Mouse (Mus musculus) right cerebral cortex, adult 2 months (tissue): ENCODE data around the gene Pola1.

ENCODE experiments used
- DNase-seq, 2 experiments: peaks; one replicate each; pipeline ENCODE4 v3.0.0; 2021 to 2022; ENCODE audit warnings: low spot score in 2 of 2

Pola1 gene

DNA sequence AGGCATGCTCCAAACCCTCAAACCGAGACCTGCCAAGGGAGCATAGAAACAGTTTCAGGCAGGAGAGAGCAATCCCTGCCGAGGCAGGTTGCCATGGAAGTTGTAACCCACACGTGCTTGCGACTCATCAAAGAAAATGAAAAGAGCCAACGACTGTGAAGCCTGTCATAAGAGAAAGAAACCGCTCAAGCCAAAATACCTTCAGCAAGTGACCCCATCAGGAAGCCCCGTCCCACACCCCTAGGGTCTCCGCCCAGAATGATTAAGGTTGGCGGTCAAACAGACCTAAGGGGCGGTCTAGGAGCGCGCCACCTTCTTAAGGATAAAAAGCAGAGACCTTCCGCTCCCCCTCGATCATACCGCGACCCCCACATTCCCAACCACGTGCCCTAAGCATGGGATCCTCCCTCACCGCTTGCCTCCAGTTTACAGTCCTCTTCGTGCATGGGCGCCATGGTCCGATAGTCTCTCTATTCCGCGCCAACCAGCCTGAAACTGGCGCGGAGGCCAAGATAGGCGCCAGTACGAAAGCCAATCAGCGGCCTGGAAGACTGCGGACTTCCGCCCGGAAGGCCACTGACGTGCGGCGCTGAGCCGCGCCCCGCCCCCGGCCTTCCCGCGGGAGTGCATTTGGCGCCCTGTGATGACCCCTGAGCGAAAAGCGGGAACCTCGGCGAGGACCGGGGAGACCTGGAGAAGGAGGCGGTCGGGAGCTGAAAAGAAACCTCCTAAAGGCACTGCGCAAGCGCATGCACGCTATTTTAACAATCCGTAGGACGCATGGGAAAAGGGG, at the start of gene Pola1:
Pola1 (minus strand) TSS at position 499 of the 793 bp plus-strand sequence.
- peak; percentile 74 to 75 for DNase-seq

DNA sequence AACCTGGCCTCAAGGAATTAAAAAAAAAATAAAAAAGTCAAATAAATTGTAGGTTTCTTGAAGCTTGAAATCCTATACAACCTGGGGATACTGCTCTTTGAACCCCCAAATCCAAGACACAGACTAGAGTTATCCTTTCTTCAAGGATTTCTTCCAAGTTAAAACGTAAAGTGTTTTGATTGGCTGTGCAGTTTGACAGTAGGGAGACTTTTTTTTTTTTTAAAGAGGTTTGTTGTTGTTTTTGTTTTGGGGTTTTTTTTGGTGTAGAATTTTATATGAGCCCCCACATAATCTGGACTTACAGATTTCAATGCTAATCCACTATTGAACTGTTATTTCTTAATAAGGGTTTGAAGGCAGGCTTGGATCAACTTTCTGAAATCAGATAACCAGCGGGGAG, 44.3 kb upstream of the Pola1 start:
- no peak for DNase-seq

DNA sequence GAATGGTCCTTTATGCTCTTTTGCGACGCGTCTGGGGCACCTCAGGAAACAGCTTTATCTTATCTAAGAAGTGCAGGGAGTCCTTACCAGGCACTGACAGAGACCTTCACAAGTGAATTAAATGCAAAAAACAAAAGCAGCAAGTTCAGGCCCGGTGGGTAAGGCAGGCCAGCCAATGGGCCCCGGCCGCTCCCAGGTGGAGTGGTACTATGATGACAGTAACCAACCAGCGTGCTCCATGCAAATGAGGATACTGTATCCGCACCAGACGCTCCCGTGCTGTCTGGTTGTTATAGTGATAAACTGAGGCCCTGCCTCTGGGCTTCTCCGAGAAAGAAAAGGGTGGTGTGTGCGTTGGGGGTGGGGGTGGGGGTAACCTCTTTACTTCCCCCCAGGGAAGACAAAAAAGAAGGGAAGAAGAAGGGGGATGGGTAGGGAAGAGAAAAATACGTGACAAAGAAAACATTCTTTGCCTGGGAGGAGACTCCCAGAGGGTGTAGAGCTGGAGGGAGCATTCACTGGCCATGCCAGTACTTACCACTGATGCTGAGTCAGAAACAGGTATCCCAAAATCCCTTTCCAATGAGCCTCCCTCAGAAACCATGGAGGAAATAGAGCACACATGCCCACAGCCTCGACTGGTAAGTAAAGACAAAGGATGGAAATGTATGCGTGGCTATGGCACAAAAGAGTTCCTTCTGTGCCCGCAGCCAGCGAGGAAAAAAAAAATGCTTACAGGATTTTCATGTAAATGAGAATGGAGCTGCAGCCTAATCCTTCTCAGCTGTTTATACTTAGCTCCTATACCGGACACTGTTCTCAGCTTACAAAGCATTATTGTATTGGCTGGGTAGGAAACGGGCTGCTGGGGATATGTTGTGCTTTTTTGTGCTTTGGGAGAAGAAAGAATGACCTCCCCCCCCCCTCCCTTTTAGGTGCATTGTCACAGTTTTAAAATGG, 43.2 kb upstream of the Pola1 start:
- DNase-seq = peak; percentile 60 to 62

DNA sequence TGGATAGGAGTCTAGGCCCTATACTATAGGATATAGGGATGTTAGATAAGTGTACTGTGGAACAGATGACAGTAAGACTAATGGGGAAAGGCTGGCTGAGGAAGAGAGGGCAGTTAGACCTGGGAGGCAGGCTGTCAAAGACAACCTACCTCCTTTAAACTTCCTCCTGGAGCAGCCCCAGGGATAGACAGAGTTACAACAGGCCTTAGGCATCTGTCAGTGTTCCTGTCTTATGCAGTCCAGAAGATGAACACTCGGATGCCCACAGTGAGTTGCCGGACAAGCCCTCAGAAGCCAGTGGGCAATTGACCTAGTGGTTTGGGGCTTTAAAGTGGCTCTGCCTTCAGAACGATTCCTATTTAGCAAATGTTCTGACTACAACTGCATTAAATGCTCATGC, 42.5 kb upstream of the Pola1 start:
- DNase-seq = no peak

DNA sequence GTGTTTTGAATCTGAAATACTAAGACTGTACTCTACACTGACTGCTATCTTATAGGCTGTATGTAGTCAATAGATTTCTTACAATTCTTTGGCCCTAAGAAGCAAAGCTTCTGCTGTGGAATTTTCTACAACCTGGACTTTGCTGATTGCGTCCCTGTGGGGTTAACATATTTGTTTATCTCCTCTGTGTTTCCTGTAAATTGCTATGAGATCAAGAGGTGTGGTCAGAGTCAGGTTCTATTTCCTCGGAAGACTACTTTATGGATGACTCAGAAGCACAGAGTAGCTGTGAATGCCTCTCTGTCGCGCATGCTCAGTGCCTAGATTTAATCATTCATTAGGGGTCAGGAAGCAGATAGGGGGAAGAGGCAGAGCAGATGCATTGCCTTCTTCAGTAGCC, 32.8 kb upstream of the Pola1 start:
- no peak for DNase-seq

DNA sequence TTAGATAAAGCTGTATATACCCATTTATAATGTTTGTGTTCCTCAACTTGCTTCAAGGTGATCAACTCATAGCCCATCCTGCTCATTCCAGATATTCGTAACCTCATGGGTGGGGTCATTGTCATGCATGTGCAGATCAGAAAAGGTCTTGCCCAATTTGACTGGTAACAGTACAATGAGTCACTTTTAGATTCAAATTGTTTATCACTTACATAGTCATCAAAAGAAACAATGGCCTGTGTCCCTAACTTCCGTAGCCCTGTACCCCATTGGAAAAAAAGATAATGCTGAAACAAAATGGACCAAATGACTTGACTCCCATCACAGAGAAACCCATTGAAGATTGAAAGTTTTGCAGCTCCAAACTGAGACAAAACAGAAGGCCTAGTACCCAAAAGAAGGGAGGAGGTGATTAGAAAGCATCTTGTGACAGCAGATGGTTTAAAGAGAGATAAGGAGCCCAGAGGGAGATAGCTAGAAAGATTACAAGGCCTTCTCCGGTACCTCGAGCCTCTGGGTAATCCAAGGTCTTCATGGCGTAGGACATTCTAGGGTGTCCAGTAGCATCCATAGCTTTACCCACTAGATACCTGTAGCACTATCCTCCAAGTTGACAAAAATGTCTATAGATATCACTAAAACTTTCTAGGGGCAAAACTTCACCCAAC, 32.1 kb upstream of the Pola1 start:
- DNase-seq = no peak

DNA sequence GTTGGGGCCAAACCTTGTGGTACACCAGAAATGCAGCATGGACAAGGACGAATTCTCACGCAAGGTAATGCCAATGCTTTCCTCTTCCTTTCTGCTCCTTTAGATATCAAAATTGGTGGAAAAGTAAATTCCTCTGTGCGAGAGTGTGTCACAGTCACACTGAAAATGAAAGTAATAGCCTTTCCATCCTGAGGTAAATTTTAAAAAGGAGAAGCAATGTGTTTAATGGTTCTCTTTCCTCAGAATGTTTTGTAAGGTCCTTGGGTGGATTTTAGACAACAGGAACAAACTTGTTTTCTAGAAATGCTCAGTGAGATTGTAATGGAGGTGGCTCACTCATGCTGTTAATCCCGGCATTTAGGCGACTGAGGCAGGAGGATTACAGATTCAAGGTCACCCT, 23.2 kb upstream of the Pola1 start:
- DNase-seq = no peak

DNA sequence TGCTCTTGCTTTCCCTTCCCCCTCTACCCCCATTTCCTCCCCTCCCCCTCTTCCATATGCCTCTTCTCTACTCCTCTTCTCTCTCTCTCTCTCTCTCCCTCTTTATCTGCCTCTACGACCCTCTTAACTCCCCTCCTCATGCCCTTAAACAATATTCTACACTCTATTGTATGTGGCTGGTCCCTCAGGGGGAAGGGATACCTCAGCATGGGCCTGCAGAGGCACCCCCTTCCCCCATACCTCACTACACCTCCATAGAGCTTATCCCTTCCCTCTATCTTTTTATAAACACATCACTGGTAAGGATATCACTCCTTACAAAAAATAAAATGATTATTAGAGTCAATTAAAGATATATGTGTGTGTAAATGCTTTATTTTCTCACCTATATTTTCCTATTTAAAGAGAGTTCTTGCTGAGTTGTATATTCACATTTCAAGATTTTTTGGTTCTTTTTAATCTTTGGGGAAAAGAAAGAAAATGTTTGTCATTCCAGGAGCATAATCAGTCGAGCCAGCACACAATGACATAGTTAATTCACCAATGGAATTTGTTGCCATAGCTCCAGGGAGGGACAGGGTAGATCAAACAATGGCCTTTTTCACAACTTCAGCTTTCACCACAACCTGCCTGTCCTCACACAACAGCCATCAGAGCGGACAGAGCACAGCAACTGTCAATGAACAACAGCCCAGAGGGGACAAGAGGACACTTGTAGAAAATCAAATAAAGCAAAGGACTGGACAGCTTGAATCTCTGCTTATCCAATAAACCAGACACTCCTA, 22.5 kb upstream of the Pola1 start, which contains the start of gene Pcyt1b:
Pcyt1b (plus strand) TSS at position 646 of the 785 bp plus-strand sequence.
- DNase-seq = no peak

DNA sequence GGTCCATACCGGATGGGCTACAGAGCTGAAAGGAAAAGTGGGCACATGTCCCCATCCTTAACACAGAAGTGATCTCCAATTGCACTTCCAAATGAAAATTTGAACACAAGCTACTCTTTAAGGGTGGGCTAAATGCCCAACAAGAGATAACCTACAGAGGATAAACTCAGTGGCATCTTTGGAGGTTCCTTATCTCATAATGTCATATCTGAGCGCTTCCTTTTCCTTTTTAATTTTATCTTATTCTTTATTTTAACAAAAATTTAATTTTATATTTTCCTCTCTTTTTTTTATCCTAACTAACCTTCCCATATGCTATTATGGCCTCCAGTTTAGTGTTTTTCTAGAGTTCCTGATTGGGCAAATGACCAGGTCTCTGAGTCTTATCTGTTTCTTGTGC, 18.8 kb upstream of the Pola1 start:
- DNase-seq = no peak

DNA sequence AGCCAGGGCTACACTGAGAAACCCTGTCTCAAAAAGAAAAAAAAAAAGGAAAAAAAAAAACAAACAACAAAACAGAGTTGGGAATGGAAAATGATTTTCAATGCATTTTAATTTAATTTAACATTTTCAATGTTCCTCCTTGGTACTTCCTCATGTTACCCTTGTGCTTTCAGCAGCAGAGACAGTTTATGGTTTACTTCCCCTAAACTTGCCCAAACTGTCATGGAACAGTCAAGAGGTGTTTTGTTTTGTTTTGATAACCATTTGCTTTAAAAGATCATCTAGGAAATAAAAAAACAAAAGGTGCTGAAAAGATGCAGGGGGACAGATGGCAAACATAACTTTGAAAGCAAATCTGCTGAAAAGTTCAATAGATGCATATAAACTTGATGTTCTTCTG, 12.1 kb upstream of the Pola1 start:
- no peak for DNase-seq

DNA sequence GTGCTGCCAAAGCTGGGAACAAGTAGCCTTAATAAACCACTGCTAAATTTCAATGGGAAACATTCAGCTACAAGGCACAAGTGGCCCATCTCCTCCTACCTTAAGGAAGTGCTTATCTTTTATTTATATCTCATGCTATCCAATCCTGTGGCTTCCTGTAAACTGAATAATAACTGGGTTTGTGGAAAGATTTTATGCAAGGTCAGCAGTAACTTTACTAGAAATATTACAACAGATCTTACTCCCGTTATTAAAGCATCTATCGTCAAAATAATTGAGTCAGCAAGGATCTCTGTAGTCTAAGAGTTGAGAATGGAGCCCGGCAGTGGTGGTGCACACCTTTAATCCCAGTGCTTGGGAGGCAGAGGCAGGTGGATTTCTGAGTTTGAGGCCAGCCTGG, 11.6 kb upstream of the Pola1 start:
- DNase-seq = no peak

DNA sequence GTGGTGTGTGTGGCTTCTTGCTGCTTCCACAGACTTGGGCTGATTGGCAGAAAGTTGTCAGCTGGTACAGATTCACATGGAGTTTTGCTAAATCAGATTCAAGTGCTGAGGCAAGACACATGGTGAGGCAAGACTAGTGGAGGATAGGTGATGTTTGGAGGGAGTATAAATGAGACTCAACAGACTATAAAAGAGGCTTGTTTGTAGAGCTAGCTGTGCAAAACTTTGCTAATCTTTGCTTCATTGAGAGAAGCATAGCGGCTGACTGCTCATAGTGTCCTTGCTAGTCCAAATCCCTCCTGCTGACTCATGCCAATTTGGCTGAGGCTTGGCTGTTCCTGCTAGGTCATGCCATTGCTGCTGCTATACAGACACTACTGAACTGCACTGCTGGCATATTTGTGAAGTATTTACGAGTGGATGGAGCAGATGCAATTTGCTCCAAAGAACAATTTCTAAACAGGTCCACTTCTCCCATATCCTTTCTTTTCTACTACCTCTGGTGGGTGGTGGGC, 3.0 kb upstream of the Pola1 start:
- no peak for DNase-seq

DNA sequence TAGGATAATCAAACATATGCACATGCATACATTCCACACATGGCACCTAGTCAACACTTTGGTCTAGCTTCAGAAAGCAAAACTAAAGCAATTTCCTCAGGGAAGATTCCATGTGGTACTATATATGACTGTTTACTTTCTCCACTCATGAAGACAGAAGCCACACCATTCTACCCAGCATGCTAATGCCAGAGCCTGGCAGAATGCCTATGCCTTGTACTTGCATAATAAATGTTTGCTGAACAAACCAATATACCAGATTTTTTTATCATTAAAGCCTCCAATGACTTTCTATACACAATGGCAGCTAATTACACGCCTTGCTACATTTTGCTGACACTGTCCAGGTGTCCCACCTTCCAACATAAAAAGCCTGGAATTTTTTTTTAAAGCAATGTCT, 1.7 kb downstream of the Pola1 start:
- no peak for DNase-seq

DNA sequence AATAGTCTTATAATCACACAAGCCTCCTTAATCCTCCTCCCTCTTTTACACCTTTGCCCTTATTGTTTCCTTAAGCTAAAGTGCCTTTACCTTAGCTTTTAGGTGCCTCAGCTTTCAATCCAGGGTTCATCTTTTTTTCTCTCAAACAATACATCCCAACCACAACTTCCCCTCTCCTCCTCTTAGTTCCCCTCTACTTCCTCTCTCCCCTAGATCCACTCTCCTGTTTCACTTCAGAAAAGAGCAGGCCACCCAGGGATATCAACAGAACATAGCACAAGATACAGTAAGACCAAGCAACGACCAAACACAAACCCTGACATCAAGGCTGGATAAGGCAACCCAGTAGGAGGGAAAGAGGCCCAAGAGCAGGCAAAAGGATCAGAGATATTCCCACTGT, 29.7 kb downstream of the Pola1 start:
- no peak for DNase-seq

DNA sequence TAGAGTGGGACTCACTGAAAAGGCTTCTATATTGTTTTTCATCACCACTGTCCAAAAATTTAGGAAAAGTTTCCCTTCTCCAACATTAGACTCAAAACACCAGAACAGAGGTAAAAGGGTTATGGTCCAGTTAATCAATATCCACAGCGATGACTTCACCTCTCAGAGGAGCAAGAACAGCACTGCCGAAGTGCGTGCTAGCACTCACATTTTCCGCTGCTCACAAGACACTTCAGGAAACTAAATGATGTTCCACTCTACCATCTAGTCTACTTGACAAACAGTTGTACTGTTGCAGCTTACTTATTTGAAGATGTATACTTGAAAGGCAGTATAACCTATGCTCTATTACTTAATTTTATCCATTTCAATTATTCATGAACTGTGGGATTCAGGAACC, 37.7 kb downstream of the Pola1 start:
- no peak for DNase-seq

DNA sequence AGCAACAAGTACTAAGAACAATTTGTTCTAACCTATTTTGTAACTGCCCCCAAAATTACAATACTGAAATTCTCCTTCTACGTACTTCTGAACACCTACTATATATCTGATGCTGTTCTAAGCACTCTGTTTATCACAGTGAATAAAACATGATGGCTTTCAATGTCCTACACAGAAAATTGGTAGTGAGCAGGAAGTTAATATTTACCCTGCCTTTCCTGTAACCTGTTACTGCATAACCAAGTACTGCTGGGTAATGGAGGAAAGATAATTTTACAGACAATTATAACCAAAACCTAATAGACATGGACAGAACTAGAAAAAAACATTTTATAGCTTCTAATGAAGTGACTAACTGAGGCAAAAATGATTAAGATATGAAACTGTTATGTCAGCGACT, 51.0 kb downstream of the Pola1 start:
- DNase-seq = no peak

DNA sequence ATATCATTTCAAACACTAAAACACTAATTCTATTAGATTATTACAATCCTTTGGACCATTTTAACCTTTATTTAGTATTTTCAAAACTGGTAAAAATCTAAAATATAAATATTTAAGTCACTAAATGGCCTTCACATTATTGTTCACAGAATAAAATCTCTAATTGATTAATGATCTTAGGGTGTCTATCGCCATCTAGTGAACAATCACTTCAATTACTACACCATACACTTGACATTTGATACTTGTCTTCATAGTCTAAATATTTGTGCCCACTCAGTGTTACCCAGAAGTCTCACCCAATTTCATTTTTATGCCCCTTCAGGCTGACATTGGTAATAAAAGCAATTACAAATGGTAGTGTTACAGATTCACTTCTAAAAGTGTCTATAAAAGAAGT, 74.8 kb downstream of the Pola1 start:
- DNase-seq = no peak

DNA sequence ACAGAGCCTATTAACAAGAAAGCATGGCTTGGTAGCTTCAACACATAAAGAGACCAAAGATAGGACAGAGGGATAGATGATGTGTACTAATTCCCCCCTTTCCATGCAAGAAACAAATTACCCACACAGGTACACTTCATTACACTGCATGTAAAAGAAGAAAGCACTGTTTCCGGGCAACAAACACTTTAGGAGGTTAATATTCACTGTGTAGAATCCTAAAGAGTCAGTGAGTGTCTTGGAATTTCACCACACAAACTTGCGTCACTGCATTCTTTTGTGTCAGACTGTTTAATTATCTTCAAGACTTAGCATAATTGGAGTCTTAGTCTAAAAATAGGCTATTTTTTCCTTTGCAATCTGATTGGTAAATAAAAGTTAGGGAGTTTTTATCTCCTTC, 92.2 kb downstream of the Pola1 start:
- no peak for DNase-seq

DNA sequence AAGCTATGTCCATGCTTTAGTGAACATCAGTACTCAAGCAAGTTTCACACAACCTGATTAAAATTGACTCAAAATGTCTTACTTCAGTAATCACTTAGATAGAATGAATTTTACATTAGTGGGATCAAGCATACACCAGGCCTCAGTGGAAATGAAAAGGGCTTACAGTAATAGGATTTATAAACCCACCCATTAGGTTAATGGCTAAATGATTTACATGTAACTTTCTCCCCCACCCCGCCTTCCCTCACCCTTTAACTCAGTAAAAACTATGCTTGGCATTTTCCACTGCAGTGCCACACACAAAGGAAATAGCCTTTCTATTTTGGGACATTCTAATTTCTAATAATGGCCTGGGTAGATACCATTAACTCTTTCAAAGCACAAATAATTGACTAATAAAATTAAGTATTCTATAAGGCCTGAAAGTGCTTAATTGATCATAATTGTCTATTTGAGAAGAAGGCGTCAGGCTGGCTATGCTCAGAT, 129.0 kb downstream of the Pola1 start:
- no peak for DNase-seq

DNA sequence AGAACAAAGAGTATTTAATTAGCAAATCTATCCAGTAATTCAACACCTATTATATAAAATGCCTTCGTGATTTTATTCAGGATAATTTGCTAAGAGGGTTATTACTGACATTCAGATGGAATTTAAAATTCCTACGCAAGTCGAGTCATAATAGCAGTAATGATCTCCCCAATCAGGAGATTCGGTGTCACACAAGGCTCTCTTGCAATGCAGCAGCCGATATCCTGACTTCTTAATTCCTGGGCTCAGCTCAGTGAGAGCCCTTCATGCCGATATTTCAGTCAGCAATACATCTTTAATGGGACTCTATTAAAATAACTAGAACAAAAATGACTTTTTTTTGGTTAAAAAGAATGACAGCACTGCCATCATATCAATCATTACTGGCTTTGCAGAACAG, 134.4 kb downstream of the Pola1 start:
- no peak for DNase-seq

DNA sequence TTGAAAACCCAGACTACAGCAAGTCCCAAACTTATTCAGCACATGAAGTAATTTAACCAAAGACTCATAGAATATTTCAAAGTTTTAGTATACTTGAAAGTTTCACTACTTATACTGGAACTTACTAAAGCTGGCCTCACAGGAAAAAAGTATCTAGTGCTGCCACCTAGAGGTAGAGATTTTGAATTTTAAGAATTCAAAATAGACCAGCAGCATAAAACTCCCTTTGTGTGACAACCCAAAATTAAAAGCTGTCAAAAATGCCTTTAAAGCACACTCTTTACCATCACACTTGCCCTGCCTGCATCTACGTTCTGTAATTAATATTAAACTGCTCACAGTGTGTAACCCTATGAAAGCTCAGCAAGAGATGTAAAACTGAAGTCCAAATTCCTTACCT, 166.2 kb downstream of the Pola1 start:
- DNase-seq = no peak
